Mouse (Mus musculus): Measurements from ENCODE around the gene Rpl18a.
A peak's percentile ranks its signal among the peaks of the same experiment; 100 is the strongest.

Rpl18a gene

GRCm38 (mm10) chr8:70879500-70879899 is 17.7 kb downstream of the Rpl18a start:
- no peak for DNase-seq

GRCm38 (mm10) chr8:70878178-70878577 is 19.0 kb downstream of the Rpl18a start:
- no peak for DNase-seq

GRCm38 (mm10) chr8:70876382-70876781 is 20.8 kb downstream of the Rpl18a start:
- no peak for DNase-seq

- DNase-seq, result no peak
Measured at GRCm38 (mm10) chr8:70874441-70874840, 22.8 kb downstream of the Rpl18a start.

GRCm38 (mm10) chr8:70873364-70873985 is 23.7 kb downstream of the Rpl18a start, which contains the start of gene Ccdc124:
Gene Ccdc124, minus strand, starts transcription at chr8:70873935.
- DNase-seq, result peak; percentile 95 to 97

GRCm38 (mm10) chr8:70872643-70873363 is 24.4 kb downstream of the Rpl18a start:
- no peak for DNase-seq

- DNase-seq, result no peak
Measured at GRCm38 (mm10) chr8:70871195-70871807, 25.9 kb downstream of the Rpl18a start.

GRCm38 (mm10) chr8:70869601-70870041 is 27.6 kb downstream of the Rpl18a start:
- DNase-seq, result peak; percentile 86 to 90

- no peak for DNase-seq
Measured at GRCm38 (mm10) chr8:70869199-70869571, 28.0 kb downstream of the Rpl18a start.

- DNase-seq, result peak; percentile 80 to 87
Measured at GRCm38 (mm10) chr8:70868559-70869198, 28.5 kb downstream of the Rpl18a start.

- no peak for DNase-seq
Measured at GRCm38 (mm10) chr8:70866566-70866965, 30.6 kb downstream of the Rpl18a start.

GRCm38 (mm10) chr8:70866001-70866520 is 31.2 kb downstream of the Rpl18a start:
- no peak for DNase-seq

GRCm38 (mm10) chr8:70865350-70866000 is 31.7 kb downstream of the Rpl18a start:
- DNase-seq, result peak; percentile 99 to 100

- peak in 1 of 2 experiments; percentile 25 for DNase-seq
Measured at GRCm38 (mm10) chr8:70864712-70865221, 32.4 kb downstream of the Rpl18a start.

- peak in 1 of 2 experiments; percentile 55 for DNase-seq
Measured at GRCm38 (mm10) chr8:70863956-70864711, 33.1 kb downstream of the Rpl18a start.

GRCm38 (mm10) chr8:70862824-70863641 is 34.2 kb downstream of the Rpl18a start, which contains the start of gene Kcnn1:
Gene Kcnn1, minus strand, starts transcription at chr8:70863258.
- no peak for DNase-seq

GRCm38 (mm10) chr8:70857516-70857915 is 39.7 kb downstream of the Rpl18a start:
- DNase-seq, result no peak

GRCm38 (mm10) chr8:70856541-70857197 is 40.5 kb downstream of the Rpl18a start:
- DNase-seq, result peak; percentile 83 to 92

- DNase-seq, result no peak
Measured at GRCm38 (mm10) chr8:70856028-70856427, 41.2 kb downstream of the Rpl18a start.

GRCm38 (mm10) chr8:70853863-70854262 is 43.3 kb downstream of the Rpl18a start:
- no peak for DNase-seq

All from kidney, postnatal 36 days (tissue).